Mouse (Mus musculus) cerebellum, adult 2 months (tissue): ENCODE measurements around the gene Pofut1.

Experiments used
- CTCF ChIP-seq: fragments of 200-500 bp; IDR thresholded peaks from 2 replicates; pipeline ENCODE4 v1.5.1; 2011; ENCODE audit warnings: low read depth, mild to moderate bottlenecking, control low read depth, low read length, moderate library complexity, borderline replicate concordance; ENCODE audit not compliant: insufficient read depth
- POLR2A ChIP-seq: fragments of 200-500 bp; IDR thresholded peaks from 2 replicates; pipeline ENCODE4 v1.6.1; 2011; ENCODE audit warnings: low read length, control low read depth, borderline replicate concordance; ENCODE audit not compliant: insufficient read depth

DNA sequence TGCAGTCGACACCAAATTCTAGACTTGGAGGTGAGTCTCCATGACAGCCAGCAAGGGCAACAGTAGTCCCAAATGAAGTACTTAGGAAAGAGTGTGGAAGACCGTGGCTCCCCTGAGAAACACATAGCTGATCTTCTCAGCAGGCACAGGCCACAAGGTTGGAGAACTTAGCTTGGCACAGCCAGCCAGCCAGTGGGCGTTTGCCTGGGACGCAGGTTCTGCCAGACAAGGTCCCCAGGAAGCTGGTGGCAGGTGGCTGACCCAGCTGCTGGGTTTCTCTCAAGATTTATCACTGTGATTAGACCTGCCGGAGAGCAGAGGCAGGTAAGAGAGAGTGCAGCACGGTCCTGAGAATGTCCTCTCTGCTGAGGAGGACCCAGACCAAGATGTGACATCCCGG is 67.3 kb downstream of the Pofut1 start:
- TF ChIP-seq CTCF (no peak), POLR2A (no peak)
